Mouse (Mus musculus) frontal cortex, adult (tissue): ENCODE data around the gene Mrps18b.
A peak's percentile ranks its signal among the peaks of the same experiment; 100 is the strongest.

ENCODE experiments used
- ATAC-seq: cut with Nextera tagmentation; 2 replicates; pipeline ENCODE4 v1.9.2; 2017; ENCODE audit warnings: mild to moderate bottlenecking, moderate library complexity, mixed read lengths; ENCODE audit not compliant: low TSS enrichment

Mrps18b gene

DNA sequence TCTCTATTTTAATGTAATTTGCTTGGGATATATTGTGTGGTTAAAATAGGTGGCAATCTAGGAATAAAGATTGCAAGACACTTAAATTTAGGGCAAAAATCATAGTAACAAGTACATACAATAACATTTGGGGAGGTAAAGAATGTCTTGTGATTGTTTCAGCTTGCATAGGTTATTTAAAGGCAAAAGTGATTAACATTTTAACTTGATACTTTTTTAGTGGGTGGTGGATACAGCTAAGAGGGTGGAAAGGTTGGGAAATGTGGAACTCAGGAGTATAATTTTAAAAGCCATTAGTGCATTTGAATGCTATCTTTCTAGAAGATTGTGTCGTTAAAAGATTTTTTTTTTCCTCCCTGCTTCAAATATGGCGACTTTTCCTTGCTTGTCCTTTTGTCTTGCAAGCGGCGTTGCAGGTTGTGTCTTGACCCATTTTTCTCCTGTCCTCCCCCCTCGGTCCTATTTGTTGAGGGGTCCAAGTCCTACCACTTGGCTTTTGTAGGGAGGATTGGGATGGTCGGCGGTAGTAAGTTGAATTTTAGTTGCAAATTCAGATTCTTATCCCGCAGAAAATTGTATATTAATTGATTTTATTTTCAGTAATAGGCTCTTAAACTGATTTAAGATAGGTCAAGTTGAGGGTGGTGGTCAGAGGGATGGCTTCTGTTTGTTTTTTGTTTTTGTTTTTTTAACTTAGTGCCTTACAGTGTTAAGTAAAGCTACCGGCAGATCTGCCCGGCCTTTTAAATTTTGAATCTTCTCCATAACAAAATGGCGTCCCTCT, 2.3 kb upstream of the Mrps18b start:
- no peak for ATAC-seq

DNA sequence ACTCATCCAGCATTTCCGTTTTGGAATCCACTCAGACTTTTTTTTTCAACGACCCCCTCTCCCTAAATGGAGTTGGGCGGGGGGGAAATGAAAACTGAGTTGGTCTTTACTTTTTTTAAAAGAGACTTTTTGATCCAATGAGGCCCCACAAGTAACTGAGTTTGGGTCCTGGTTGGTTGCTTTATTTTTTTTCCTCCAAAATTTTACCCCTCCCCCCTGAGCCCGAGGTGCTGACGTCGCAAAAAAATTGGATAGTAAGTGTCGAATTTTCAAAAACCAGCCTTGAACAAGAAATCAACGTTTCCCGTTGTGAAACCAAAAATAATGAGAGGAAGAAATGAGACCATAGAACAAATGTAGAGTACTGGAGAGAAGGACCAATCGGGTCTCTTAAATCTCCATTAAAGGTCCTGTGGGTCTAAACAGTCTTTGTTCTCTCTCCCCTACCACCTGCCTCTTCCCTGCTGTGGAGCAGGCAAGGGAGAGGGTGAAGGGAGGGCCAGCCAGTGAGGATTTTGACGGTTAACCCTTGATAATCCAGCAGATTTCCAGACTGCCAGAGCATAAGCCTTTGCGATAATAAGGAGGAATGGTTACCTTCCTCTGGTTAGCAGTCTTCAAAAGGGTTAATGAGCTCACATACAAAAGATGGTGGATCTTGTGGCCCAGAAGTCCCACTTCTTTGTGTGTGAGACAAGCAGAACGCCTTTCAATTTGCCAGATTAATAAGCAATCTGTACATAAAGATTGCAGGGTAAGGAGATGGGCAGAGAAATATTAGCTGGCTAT, 1.5 kb upstream of the Mrps18b start:
- ATAC-seq = no peak

DNA sequence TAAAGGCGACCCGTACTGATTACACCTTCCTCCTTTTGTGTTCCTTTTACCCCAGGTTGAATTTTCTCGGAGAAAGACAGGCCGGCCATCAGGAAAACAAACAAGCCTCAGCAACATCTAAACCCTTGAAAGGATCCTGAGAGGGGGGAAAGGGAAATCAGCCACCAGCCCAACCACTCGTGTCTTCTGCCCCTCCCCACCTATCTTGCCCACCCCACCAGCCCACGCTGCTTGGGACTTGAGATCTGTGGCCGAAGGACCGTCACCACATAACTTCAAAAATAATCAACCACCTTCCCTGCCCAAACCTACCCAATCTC, 914 bp upstream of the Mrps18b start:
- ATAC-seq = no peak

DNA sequence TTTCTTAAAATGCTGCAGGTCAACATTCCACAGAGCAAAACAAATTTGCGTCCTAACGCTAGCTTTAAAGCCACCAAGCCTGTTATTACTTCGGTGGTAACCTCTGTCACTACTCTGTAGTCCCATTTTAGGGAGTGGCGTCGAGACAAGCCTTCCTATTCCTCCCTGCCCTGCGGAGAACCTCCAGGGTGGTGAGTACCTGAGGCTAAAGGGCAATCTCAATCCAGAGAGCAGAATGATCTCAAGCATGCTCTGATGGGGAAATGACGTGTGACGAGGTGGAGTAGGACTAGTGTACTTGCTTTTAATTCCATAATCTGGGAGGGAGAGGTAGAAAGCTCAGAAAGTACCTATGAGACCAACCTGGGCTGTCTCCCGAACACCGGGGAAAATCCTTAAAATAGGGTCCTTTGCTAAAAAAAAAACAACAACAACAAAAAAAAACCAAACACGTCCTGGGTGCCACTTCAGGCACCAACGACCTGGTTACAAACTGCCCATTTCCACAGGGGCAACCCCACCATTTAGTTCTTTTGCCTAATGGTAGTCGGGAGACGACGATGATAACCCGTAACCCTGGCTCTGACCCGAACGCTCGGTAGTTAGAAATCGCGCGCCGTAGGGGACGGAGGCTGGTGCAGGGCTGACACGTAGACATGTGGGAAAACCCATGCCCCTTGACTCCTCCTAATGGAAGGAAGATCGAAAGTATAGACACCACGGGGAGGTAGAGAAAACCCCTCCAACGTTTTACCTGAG, 472 bp downstream of the Mrps18b start:
- ATAC-seq = peak; percentile 1

- no peak for ATAC-seq
Measured at GRCm38 (mm10) chr17:35914975-35915374, 1.2 kb downstream of the Mrps18b start.

GRCm38 (mm10) chr17:35909919-35910369, 6.2 kb downstream of the Mrps18b start, which contains the start of gene Atat1:
Gene Atat1, minus strand, starts transcription at chr17:35910075.
- ATAC-seq = peak; percentile 93

- ATAC-seq = no peak; the same call in 1 of the 2 replicates
Measured at GRCm38 (mm10) chr17:35909186-35909918, 6.8 kb downstream of the Mrps18b start.

DNA sequence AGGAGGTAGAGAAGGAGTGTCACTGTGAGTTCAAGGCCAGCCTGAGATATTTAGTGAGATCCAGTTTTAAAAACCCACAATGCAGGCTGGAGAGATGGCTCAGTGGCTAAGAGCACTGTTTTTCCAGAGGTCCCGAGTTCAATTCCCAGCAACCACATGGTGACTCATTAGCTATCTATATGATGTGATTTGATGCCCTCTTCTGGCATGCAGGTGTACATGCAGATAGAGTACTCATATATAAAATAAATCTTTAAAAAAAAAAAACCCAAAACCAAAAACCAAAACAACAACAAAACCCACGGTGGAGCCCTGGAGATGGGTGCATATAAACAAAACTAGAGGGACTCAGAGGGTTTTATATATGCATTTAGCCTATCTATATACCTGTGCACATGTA, 8.6 kb downstream of the Mrps18b start:
- ATAC-seq = no peak

- ATAC-seq = no peak
Measured at GRCm38 (mm10) chr17:35905587-35905986, 10.6 kb downstream of the Mrps18b start.

- ATAC-seq = no peak
Measured at GRCm38 (mm10) chr17:35903992-35904355, 12.2 kb downstream of the Mrps18b start.

DNA sequence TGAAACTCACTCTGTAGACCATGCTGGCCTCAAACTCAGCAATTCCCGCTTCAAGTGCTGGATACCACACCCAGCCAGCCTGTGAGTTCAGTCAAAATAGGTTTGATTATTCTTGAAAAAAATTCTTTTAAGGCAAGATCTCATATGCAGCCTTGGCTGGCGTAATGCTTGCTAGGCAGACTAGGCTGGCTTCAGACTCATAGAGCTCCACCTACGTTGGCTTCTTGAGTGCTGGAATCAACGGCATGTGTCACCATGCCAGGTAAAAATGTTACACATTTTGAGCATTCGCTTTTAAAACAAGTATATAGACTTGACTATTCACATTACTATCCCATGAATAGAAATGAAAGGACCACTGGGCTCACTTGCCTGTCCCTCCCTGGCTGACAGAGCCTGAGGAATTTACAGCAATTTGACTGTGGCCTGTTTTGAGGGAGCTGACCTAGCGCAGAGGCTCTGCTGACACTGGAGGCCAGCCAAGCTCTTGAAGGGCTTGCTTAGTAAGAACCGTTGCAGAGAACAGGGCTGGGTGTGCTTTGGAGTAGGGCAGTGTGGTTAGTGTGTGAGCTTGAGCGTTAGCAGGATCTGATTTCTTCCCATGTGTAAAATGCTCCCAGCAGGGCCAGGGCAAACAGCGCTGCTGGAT, 12.7 kb downstream of the Mrps18b start:
- ATAC-seq = no peak

GRCm38 (mm10) chr17:35900636-35901035, 15.6 kb downstream of the Mrps18b start:
- no peak for ATAC-seq

DNA sequence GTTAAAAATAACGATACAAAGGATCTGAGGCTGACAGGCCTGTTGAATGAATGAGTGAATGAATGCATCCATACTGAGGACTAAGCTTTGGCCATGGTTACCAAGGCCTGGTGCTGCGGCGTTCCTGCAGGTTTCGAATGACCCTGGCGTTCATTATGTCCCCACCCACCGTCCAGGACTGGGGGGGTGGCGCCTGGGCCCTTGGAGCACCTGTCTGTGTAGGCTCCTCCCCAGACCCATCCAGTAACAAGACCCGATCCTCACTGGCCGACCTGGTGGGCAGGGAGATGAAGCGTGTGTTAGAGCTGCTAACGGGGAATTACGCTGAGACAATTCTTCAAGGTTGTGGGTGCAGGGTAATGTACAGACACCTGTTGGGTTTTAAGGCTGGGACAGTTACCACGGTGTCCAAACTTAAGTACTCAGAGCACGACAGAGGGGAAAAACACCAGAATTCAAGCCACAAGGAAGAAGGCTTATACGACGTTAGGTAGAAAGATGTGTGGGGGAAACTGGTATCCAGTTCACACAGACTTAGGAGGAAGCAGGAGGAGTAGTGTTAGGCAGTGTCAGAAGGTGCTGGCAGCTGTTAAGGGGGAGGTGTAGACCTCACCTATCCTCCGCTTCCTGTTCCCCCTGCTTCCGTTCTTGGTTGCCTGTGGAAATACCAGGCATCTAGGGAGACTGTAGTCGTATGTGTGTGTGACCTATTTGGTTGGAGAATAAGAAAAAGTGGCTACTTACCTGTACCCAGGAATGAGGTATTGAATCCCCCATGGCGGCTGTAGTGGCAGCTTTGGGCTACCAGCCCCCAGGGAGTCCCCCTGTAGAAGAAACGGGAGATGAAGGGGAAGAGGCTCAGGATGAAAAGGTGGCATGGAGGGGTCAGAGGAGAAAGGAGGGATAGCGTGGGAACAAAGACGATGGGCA, 18.3 kb downstream of the Mrps18b start:
- ATAC-seq = peak; percentile 29; the same call in 1 of the 2 replicates

DNA sequence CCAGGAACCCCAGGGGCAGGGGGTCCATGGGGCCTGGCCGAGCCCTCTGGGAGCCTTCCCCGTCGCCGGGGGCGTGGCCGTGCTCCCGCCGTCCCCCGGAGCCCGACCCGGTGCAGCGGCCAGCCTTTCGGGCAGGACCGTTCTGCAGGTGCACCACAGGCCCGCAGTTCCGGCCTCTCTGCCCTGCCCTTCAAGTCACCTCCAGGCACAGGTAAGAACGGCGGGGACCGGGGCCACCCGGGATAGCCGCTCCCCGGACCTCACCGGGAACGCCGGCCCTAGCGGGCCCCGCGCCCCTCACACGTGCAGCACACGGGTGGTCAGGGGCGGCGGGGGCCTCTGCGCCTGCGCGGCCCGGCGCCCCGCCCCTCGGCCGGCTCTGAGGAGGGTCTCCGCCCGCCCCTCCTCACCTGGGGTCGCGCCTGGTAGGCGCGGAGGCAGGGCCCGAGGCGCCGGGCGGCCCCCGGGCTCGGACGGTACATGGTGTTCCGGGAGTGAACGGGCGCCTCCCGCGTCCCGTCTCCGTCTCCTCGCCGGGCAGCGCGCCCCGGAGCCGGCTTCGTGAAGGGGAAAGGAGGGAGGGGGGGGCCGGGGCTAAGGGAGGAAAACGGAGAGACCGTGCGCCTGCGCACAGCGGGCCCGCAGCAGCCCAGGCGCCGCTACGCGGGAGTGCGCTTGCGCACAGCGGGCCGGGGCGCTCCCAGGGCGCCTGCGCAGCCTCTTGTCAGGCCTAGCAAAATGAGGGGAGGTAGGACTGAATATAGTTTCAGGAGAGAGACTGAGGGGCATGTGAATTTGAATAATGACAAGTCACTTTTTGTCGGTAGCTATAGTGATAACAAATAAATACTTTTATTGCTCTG, 19.2 kb downstream of the Mrps18b start, which contains the start of gene 2310061I04Rik:
2310061I04Rik (minus strand) TSS at position 651 of the 863 bp plus-strand sequence.
- ATAC-seq = peak; percentile 88

GRCm38 (mm10) chr17:35887725-35888124, 28.5 kb downstream of the Mrps18b start:
- no peak for ATAC-seq

DNA sequence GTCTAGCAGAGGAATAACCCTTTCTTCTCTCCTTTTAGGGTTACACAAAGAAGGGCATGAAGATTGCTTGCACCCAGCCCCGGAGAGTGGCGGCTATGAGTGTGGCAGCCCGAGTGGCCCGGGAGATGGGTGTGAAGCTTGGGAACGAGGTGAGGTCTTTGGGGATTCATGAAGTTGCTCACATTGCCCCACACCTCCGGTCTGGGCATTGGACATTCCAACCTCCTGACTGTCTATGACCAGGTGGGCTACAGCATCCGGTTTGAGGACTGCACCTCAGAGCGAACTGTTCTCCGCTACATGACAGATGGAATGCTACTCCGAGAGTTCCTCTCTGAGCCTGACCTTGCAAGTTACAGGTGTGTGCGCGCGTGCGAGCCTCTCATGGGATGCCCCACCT, 32.4 kb downstream of the Mrps18b start:
- no peak for ATAC-seq

- ATAC-seq = no peak
Measured at GRCm38 (mm10) chr17:35882924-35883323, 33.3 kb downstream of the Mrps18b start.

DNA sequence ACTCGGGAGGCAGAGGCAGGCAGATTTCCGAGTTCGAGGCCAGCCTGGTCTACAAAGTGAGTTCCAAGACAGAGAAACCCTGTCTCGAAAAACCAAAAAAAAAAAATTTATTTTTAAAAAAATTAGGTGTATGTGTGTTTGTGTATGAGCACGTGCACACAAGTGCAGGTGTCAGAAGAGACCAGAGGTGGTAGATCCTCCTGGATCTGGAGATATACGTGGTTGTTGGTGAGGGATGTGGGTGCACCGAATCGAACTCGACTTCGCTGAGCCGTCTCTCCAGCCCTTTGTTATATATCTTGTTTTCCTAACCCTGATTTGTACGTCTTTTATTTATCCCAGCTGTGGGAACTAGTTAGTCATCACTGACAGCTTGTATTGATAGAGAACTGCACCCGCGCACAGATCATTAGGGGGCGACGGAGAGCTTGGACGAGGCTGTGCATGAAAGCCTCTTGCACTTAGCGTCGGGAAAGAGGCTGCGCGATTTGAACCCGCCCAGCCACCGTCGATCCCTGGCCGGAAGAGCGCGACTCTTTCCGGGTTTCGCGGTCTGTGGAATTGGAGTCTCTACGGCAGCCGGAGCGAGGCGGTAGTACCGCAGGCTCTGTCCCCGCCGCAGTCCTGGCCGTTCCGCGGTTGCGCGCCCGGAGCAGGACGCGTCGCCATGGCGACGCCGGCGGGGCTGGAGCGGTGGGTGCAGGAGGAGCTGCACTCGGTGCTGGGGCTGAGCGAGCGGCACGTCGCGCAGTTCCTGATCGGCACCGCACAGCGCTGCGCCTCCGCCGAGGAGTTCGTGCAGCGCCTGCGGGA, 36.7 kb downstream of the Mrps18b start, which contains the start of gene Dhx16:
Dhx16 (plus strand) TSS at position 575 of the 813 bp plus-strand sequence.
- peak; percentile 85 for ATAC-seq
